Mouse (Mus musculus): ENCODE data around the gene Gm11020. TPM values are rescaled to one million over a fixed set of nuclear protein-coding genes. Genes with fewer than 3 reads are reported as not detected.
A peak's percentile ranks its signal among the peaks of the same experiment; 100 is the strongest.
"Not testable (repeated sequence)": the region's sequence is repeated elsewhere in the genome, so short reads cannot be mapped to it uniquely, and the experiment has no call there.

The Gm11020 gene
- polyA plus RNA-seq (2014; fragmentation: Nextera tagmentation; extraction: Ambion mirVana): not detected in 2 replicates

- H3K4me1 ChIP-seq (replicated peaks; ENCODE audit: control insufficient read depth, insufficient read depth, low read length); ATAC-seq (ENCODE audit: low FRiP score); H3K27ac ChIP-seq; H3K9me3 ChIP-seq (ENCODE audit: control insufficient read depth, low read length); H3K9ac ChIP-seq; DNase-seq (ENCODE audit: low spot score); H3K4me2 ChIP-seq (replicated peaks); H3K36me3 ChIP-seq (replicated peaks; ENCODE audit: control insufficient read depth, insufficient read depth); H3K4me3 ChIP-seq (replicated peaks; ENCODE audit: low read length); H3K27me3 ChIP-seq (ENCODE audit: control insufficient read depth, insufficient read depth, low read length): not testable (repeated sequence)
- 92% methylated on average over 7 of the region's 11 CpGs for WGBS
Measured at GRCm38 (mm10) chr8:104321267-104321666, at the start of gene Gm11020. Gm11020 (plus strand) TSS chr8:104321567.

GRCm38 (mm10) chr8:104293081-104293480, 28.3 kb upstream of the Gm11020 start, which contains the start of gene Cmtm2a:
Cmtm2a (minus strand) TSS chr8:104293181.
- H3K27ac ChIP-seq; DNase-seq (ENCODE audit: low spot score); H3K36me3 ChIP-seq (replicated peaks; ENCODE audit: control insufficient read depth, insufficient read depth); H3K4me1 ChIP-seq (replicated peaks; ENCODE audit: control insufficient read depth, insufficient read depth, low read length); H3K4me2 ChIP-seq (replicated peaks); H3K9me3 ChIP-seq (ENCODE audit: control insufficient read depth, low read length); H3K4me3 ChIP-seq (replicated peaks; ENCODE audit: low read length); H3K27me3 ChIP-seq (ENCODE audit: control insufficient read depth, insufficient read depth, low read length); ATAC-seq (ENCODE audit: low FRiP score); H3K9ac ChIP-seq: not testable (repeated sequence)
- WGBS: 92% methylated on average over 12 of the region's 12 CpGs

- H3K4me2 ChIP-seq (replicated peaks): no peak overlapping the region
- H3K9ac ChIP-seq: no peak overlapping the region
- no peaks in the 10 kb centered on the region for H3K9me3 ChIP-seq (ENCODE audit: control insufficient read depth, low read length)
- DNase-seq (ENCODE audit: low spot score): no peak
- ATAC-seq (ENCODE audit: low FRiP score): no peak
- no peaks in the 10 kb centered on the region for H3K36me3 ChIP-seq (replicated peaks; ENCODE audit: control insufficient read depth, insufficient read depth)
- no peaks in the 10 kb centered on the region for H3K4me1 ChIP-seq (replicated peaks; ENCODE audit: control insufficient read depth, insufficient read depth, low read length)
- no peak overlapping the region for H3K27ac ChIP-seq
- WGBS: 91% methylated on average over 1 of the region's 1 CpGs
- no peaks in the 10 kb centered on the region for H3K27me3 ChIP-seq (ENCODE audit: control insufficient read depth, insufficient read depth, low read length)
- H3K4me3 ChIP-seq (replicated peaks; ENCODE audit: low read length): no peak overlapping the region
Measured at GRCm38 (mm10) chr8:104294396-104294795, 27.0 kb upstream of the Gm11020 start.

- peak overlapping the region; percentile 14; the same call in 1 of the 2 replicates for H3K27ac ChIP-seq
- not testable (repeated sequence) for H3K4me3 ChIP-seq (replicated peaks; ENCODE audit: low read length); H3K27me3 ChIP-seq (ENCODE audit: control insufficient read depth, insufficient read depth, low read length); H3K9ac ChIP-seq; H3K36me3 ChIP-seq (replicated peaks; ENCODE audit: control insufficient read depth, insufficient read depth); H3K9me3 ChIP-seq (ENCODE audit: control insufficient read depth, low read length); H3K4me1 ChIP-seq (replicated peaks; ENCODE audit: control insufficient read depth, insufficient read depth, low read length); H3K4me2 ChIP-seq (replicated peaks)
- peak; percentile 36 for DNase-seq (ENCODE audit: low spot score)
- 2% methylated on average over 3 of the region's 3 CpGs for WGBS
- ATAC-seq (ENCODE audit: low FRiP score): peak; percentile 60; the same call in 1 of the 2 replicates
Measured at GRCm38 (mm10) chr8:104301577-104301976, 19.8 kb upstream of the Gm11020 start.

- H3K27me3 ChIP-seq (ENCODE audit: control insufficient read depth, insufficient read depth, low read length); H3K4me3 ChIP-seq (replicated peaks; ENCODE audit: low read length); H3K9me3 ChIP-seq (ENCODE audit: control insufficient read depth, low read length); H3K4me2 ChIP-seq (replicated peaks); H3K4me1 ChIP-seq (replicated peaks; ENCODE audit: control insufficient read depth, insufficient read depth, low read length); DNase-seq (ENCODE audit: low spot score); H3K27ac ChIP-seq; ATAC-seq (ENCODE audit: low FRiP score); H3K9ac ChIP-seq; H3K36me3 ChIP-seq (replicated peaks; ENCODE audit: control insufficient read depth, insufficient read depth): not testable (repeated sequence)
- 93% methylated on average over 4 of the region's 4 CpGs for WGBS
Measured at GRCm38 (mm10) chr8:104302536-104302935, 18.8 kb upstream of the Gm11020 start.

GRCm38 (mm10) chr8:104304962-104305361, 16.4 kb upstream of the Gm11020 start:
- no peak overlapping the region for H3K4me2 ChIP-seq (replicated peaks)
- ATAC-seq (ENCODE audit: low FRiP score): no peak
- 90% methylated on average over 11 of the region's 11 CpGs for WGBS
- H3K27ac ChIP-seq: no peak overlapping the region
- H3K36me3 ChIP-seq (replicated peaks; ENCODE audit: control insufficient read depth, insufficient read depth): no peaks in the 10 kb centered on the region
- no peaks in the 10 kb centered on the region for H3K27me3 ChIP-seq (ENCODE audit: control insufficient read depth, insufficient read depth, low read length)
- H3K4me3 ChIP-seq (replicated peaks; ENCODE audit: low read length): no peak overlapping the region
- peaks cover 7% of the 10 kb centered on the region; the same call in 1 of the 2 replicates for H3K4me1 ChIP-seq (replicated peaks; ENCODE audit: control insufficient read depth, insufficient read depth, low read length)
- DNase-seq (ENCODE audit: low spot score): no peak
- H3K9me3 ChIP-seq (ENCODE audit: control insufficient read depth, low read length): no peaks in the 10 kb centered on the region
- no peak overlapping the region for H3K9ac ChIP-seq

- not testable (repeated sequence) for H3K4me2 ChIP-seq (replicated peaks); H3K9me3 ChIP-seq (ENCODE audit: control insufficient read depth, low read length); H3K4me1 ChIP-seq (replicated peaks; ENCODE audit: control insufficient read depth, insufficient read depth, low read length); H3K4me3 ChIP-seq (replicated peaks; ENCODE audit: low read length); H3K36me3 ChIP-seq (replicated peaks; ENCODE audit: control insufficient read depth, insufficient read depth); ATAC-seq (ENCODE audit: low FRiP score); H3K27ac ChIP-seq; H3K27me3 ChIP-seq (ENCODE audit: control insufficient read depth, insufficient read depth, low read length); H3K9ac ChIP-seq; DNase-seq (ENCODE audit: low spot score)
- WGBS: 59% methylated on average over 6 of the region's 6 CpGs
Measured at GRCm38 (mm10) chr8:104308341-104308740, 13.0 kb upstream of the Gm11020 start.

GRCm38 (mm10) chr8:104309441-104310155, 11.8 kb upstream of the Gm11020 start, which contains the start of the genes Gm45711 and Cmtm1:
Gm45711 (minus strand) TSS chr8:104310081.
Cmtm1 (minus strand) TSS chr8:104310145.
- H3K9ac ChIP-seq; H3K4me2 ChIP-seq (replicated peaks); H3K27ac ChIP-seq; H3K4me1 ChIP-seq (replicated peaks; ENCODE audit: control insufficient read depth, insufficient read depth, low read length); ATAC-seq (ENCODE audit: low FRiP score); H3K9me3 ChIP-seq (ENCODE audit: control insufficient read depth, low read length); H3K27me3 ChIP-seq (ENCODE audit: control insufficient read depth, insufficient read depth, low read length); H3K36me3 ChIP-seq (replicated peaks; ENCODE audit: control insufficient read depth, insufficient read depth); DNase-seq (ENCODE audit: low spot score); H3K4me3 ChIP-seq (replicated peaks; ENCODE audit: low read length): not testable (repeated sequence)
- 88% methylated on average over 36 of the region's 36 CpGs for WGBS

GRCm38 (mm10) chr8:104312023-104312422, 9.3 kb upstream of the Gm11020 start:
- not testable (repeated sequence) for H3K4me3 ChIP-seq (replicated peaks; ENCODE audit: low read length); H3K27me3 ChIP-seq (ENCODE audit: control insufficient read depth, insufficient read depth, low read length); H3K9me3 ChIP-seq (ENCODE audit: control insufficient read depth, low read length); H3K4me2 ChIP-seq (replicated peaks); H3K27ac ChIP-seq; H3K9ac ChIP-seq; ATAC-seq (ENCODE audit: low FRiP score); DNase-seq (ENCODE audit: low spot score); H3K36me3 ChIP-seq (replicated peaks; ENCODE audit: control insufficient read depth, insufficient read depth); H3K4me1 ChIP-seq (replicated peaks; ENCODE audit: control insufficient read depth, insufficient read depth, low read length)
- 84% methylated on average over 3 of the region's 3 CpGs for WGBS

Measured in hindbrain, embryonic 14.5 days (tissue).